Mouse (Mus musculus) kidney, embryonic 16.5 days (tissue): ENCODE data around the gene Ocrl. TPM values are rescaled to one million over a fixed set of nuclear protein-coding genes. Genes with fewer than 3 reads are reported as not detected.

Experiments used
- ATAC-seq: fragments of 200-750 bp; cut with Nextera tagmentation; 2 replicates; pipeline ENCODE4 v1.8.0; 2017; ENCODE audit warnings: moderate TSS enrichment; ENCODE audit not compliant: low FRiP score, low TSS enrichment
- H3K27ac ChIP-seq: fragments of 300-500 bp; sonication (generic); 2 replicates; pipeline ENCODE4 v1.5.1; 2014; ENCODE audit warnings: low read length
- H3K27me3 ChIP-seq: fragments of 300-500 bp; sonication (generic); 2 replicates; pipeline ENCODE4 v1.6.1; 2014; ENCODE audit warnings: low read length, control low read depth, mixed read lengths; ENCODE audit not compliant: insufficient read depth
- H3K36me3 ChIP-seq: fragments of 300-500 bp; sonication (generic); 2 replicates; pipeline ENCODE4 v1.6.1; 2014; ENCODE audit warnings: low read length, control low read depth, mixed read lengths; ENCODE audit not compliant: insufficient read depth
- H3K4me1 ChIP-seq: fragments of 300-500 bp; sonication (generic); 2 replicates; pipeline ENCODE4 v1.6.1; 2014; ENCODE audit warnings: low read length, control low read depth, mixed read lengths; ENCODE audit not compliant: insufficient read depth
- H3K4me2 ChIP-seq: fragments of 300-500 bp; sonication (generic); replicated peaks from 2 replicates; pipeline ENCODE4 v1.6.1; 2014; ENCODE audit warnings: low read depth, low read length
- H3K4me3 ChIP-seq: fragments of 300-500 bp; sonication (generic); 2 replicates; pipeline ENCODE4 v1.5.1; 2014; ENCODE audit warnings: mild to moderate bottlenecking, low read length
- H3K9ac ChIP-seq: fragments of 300-500 bp; sonication (generic); replicated peaks from 2 replicates; pipeline ENCODE4 v1.6.1; 2014; ENCODE audit warnings: low read length
- H3K9me3 ChIP-seq: fragments of 300-500 bp; sonication (generic); 2 replicates; pipeline ENCODE4 v1.6.1; 2016; ENCODE audit warnings: low read length, control low read depth
- WGBS: fragments of 180-500 bp; shearing (Covaris S2); extraction: QIAGEN DNeasy Blood & Tissue Kit; methylation state at CpG from one replicate; pipeline ENCODE4 v1.1.7; 2014; 5-methylcytosine and 5-hydroxymethylcytosine counted together
- polyA plus RNA-seq: library from polyadenylated mRNA; unstranded; fragments of >200 nt; fragmentation: Nextera tagmentation; extraction: Ambion mirVana; gene quantifications from 2 replicates; pipeline ENCODE4 v1.2.1, GENCODE M21; 2015

The Ocrl gene
- 19.7 and 22.2 TPM in 2 replicates for polyA plus RNA-seq

DNA sequence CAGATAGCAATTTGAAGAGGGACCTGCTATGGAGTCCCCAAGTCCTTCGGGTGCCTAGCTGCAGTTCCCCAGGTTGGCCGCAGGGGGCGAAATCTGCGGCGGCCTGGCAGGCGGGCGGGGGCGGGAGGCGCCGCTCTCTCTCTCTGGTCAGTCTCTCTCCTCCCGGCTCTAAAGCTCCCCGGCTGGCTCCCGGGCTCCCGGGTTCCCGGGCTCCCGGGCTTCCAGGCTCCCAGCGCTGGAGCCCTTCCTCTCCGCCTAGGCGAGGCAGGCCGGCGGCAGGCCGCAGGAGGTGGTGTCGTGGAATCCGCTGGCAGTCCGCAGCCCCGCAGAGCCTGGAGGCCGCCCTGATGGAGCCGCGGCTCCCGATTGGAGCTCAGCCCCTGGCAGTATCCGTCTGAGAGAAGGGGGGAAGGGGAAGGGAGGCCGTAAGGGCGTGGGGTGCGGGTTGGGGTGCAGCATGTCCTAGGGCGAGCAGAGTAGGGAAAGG is at the start of gene Ocrl:
Gene Ocrl (plus strand): TSS at position 82 of the 487 bp plus-strand sequence.
- no peaks in the 10 kb centered on the region for H3K9me3 ChIP-seq
- 13% methylated on average over 35 of the region's 35 CpGs for WGBS
- peak; percentile 96 for ATAC-seq

DNA sequence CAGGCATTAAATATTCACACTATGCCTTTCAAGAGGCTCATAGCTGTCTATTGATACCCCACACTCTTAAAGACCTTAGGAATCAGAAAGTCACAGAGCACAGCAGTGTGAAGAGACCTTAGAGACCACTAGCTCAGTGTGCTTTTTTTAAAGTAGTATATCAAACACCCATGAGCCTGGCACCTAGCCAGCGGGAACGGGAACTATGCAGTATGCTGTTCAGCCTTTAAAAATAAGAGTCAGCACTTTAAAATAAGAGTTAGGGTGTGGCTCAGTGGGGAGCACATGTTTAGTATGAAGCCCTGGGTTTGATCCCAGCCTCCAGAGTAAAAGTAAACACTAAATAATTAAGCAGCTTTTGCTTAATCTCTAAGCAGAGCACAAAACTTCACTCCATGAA is 32.1 kb upstream of the Ocrl start:
- H3K27ac ChIP-seq, result no peak overlapping the region
- no peak overlapping the region for H3K4me2 ChIP-seq
- H3K9ac ChIP-seq, result no peak overlapping the region
- H3K4me3 ChIP-seq, result no peak overlapping the region
- no peaks in the 10 kb centered on the region for H3K9me3 ChIP-seq
- no peaks in the 10 kb centered on the region for H3K36me3 ChIP-seq
- no peaks in the 10 kb centered on the region for H3K27me3 ChIP-seq
- 42% methylated on average over 2 of the region's 2 CpGs for WGBS
- no peaks in the 10 kb centered on the region for H3K4me1 ChIP-seq
- ATAC-seq, result peak; percentile 75

More for the DNA sequence above, at the start of gene Ocrl:
- H3K27ac ChIP-seq, result peak within 1 kb of the TSS; percentile 73
- H3K9ac ChIP-seq, result peak within 1 kb of the TSS; percentile 87
- H3K4me3 ChIP-seq, result peak within 1 kb of the TSS; percentile 73
- H3K36me3 ChIP-seq, result no peaks in the 10 kb centered on the region
- H3K4me2 ChIP-seq, result peak within 1 kb of the TSS; percentile 60
- no peaks in the 10 kb centered on the region for H3K27me3 ChIP-seq
- H3K4me1 ChIP-seq, result no peaks in the 10 kb centered on the region

DNA sequence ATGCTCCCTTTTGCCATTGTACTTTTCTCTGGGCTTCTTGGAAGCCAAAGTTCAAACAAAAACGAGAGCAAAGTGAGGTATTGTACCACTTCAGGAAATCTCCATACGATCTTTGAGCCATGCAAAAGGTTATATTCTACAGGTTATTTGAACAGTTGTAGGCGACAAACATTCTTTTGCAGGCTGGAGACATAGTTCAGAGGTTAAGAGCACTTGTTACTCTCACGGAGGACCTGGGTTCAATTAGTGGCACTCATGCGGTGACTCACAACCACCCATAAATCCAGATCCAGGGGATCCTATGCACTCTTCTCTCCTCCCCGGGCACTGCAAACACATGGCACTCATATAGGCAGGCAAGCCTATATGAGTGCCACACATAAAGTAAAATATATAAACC is 29.4 kb upstream of the Ocrl start:
- no peaks in the 10 kb centered on the region for H3K36me3 ChIP-seq
- H3K9me3 ChIP-seq, result no peaks in the 10 kb centered on the region
- no peaks in the 10 kb centered on the region for H3K4me1 ChIP-seq
- ATAC-seq, result no peak
- no peak overlapping the region for H3K27ac ChIP-seq
- H3K4me3 ChIP-seq, result no peak overlapping the region
- H3K9ac ChIP-seq, result no peak overlapping the region
- no peaks in the 10 kb centered on the region for H3K27me3 ChIP-seq
- WGBS, result 68% methylated on average over 6 of the region's 6 CpGs
- no peak overlapping the region for H3K4me2 ChIP-seq

DNA sequence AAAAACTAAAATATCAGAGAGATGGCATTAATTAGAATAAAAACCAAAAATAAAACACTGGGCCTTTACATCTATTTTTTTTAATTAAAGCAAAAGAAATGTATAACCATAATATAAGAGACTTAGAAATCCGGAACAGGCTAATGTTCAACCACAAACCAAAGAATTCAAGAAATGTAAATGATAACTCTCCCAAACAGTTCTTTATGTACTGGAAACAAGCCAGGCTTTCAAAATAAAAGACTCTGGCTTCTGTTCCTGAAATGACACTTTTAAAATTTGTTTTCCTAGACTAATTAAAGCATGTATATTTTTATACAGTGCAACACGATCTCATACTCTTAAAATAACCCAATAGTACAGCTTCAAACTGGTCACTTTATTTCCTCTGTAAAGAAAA is 24.8 kb upstream of the Ocrl start:
- Histone ChIP-seq H3K4me1 (no peaks in the 10 kb centered on the region), H3K27ac (no peak overlapping the region), H3K27me3 (no peaks in the 10 kb centered on the region), H3K9ac (no peak overlapping the region), H3K4me3 (no peak overlapping the region), H3K4me2 (no peak overlapping the region), H3K36me3 (no peaks in the 10 kb centered on the region), H3K9me3 (no peaks in the 10 kb centered on the region)
- 53% methylated on average over 2 of the region's 2 CpGs for WGBS
- ATAC-seq, result no peak

DNA sequence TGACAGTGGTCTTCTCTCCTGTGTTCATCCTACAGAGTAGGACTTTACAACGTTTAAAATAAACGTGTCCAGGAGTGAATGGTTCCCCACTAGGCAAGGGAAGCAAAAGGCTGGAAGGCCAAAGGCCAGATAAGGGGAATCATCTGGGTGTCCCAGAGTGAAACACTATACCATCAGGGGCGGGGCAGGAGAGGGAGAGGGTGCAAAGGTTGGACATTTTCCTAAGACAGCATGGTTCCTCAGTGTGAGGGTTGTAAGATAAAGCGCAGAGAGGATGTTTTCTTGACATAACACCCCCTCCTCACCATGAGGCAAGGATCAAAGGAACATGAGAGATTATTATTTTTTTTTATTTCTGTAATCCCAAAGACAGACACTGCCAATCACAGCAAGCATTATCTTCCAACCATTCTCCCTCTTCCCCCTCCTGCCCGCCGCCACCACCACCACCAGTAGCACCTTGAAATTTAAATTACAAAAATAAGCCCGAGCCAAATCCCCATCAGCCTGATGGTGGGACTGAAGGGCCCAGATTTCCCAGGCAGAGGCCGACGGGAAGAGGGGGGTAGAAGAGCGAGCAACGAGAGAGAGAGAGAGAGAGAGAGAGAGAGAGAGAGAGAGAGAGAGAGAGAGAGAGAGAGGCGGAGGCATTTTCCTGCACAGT is 20.8 kb upstream of the Ocrl start:
- ATAC-seq, result peak; percentile 78; the same call in 1 of the 2 replicates
- WGBS, result 30% methylated on average over 11 of the region's 12 CpGs
- no peak overlapping the region for H3K27ac ChIP-seq

DNA sequence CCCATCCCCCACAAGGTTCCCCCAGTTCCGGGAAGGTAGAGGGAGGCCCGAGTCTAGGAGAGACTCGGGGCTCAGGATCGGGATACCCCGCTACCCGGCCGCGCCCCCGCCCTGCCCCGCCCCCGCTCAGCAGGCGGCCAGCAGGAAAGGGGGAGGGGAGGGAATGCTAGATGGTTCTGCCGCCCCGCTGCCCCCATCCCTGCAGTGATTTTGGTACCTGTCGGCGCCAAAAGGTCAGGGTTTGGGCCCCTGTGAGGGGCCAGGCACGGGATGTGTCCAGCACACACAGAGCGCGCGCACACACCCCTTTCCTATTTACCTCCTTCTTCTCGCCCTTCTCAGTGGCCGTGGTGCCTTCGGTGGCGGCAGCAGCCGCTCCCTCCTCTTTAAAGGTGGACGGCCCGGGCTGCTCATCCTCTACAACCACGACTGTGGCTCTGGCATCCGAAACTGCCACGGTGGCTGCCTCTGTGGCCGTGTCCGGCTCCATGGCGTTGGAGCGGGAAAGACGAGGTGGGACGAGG is 20.2 kb upstream of the Ocrl start:
- WGBS, result 25% methylated on average over 26 of the region's 36 CpGs
- H3K27ac ChIP-seq, result peak overlapping the region; percentile 32; the same call in 1 of the 2 replicates
- H3K9ac ChIP-seq, result peak overlapping the region; percentile 71
- H3K4me2 ChIP-seq, result peak overlapping the region; percentile 64
- ATAC-seq, result peak; percentile 71
- H3K9me3 ChIP-seq, result no peaks in the 10 kb centered on the region
- no peaks in the 10 kb centered on the region for H3K4me1 ChIP-seq
- no peaks in the 10 kb centered on the region; the same call in 1 of the 2 replicates for H3K27me3 ChIP-seq
- peak overlapping the region; percentile 60 for H3K4me3 ChIP-seq
- H3K36me3 ChIP-seq, result no peaks in the 10 kb centered on the region

More for the DNA sequence above, 20.8 kb upstream of the Ocrl start:
- Histone ChIP-seq H3K4me3 (peak overlapping the region; percentile 60), H3K27me3 (no peaks in the 10 kb centered on the region; the same call in 1 of the 2 replicates), H3K4me1 (no peaks in the 10 kb centered on the region), H3K9ac (peak overlapping the region; percentile 71), H3K9me3 (no peaks in the 10 kb centered on the region), H3K36me3 (no peaks in the 10 kb centered on the region), H3K4me2 (peak overlapping the region; percentile 64)

DNA sequence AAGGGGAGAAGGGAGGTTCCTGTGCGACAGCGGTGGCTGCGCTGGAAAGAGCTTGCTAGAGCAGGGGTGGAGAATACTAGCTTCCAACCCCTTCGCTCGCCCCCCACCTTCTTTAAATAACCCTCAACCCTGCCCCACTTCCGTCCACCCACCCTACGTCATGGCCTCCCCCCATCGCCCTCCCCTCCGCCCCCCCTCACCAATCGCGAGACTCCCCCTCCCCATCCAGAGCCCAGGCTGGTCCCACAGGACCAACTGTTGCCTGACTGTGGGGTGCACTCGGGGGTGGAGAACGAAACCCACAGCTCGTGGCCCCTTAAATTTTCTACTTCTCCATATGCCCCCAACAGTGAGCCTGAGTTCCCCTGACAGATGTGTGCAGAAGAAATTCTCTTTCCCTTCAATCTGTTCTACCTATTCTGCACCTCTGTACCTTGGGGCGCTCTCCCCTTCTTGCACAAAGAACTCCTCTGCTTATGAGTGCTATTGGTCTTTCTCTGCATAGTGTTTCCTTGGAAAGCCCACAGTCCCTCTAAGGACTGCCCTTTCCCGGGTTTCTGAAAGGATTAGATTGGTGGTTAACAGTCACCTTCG is 19.7 kb upstream of the Ocrl start, which contains the start of gene Smarca1:
Gene Smarca1 (minus strand): TSS at position 544 of the 594 bp plus-strand sequence.
- Histone ChIP-seq H3K9ac (peak within 1 kb of the TSS; percentile 71), H3K4me3 (peak within 1 kb of the TSS; percentile 60), H3K4me2 (peak within 1 kb of the TSS; percentile 64), H3K4me1 (no peaks in the 10 kb centered on the region), H3K27ac (peak within 1 kb of the TSS; percentile 32; the same call in 1 of the 2 replicates), H3K27me3 (no peaks in the 10 kb centered on the region; the same call in 1 of the 2 replicates), H3K9me3 (no peaks in the 10 kb centered on the region), H3K36me3 (no peaks in the 10 kb centered on the region)
- WGBS, result 14% methylated on average over 17 of the region's 17 CpGs
- ATAC-seq, result peak; percentile 73

DNA sequence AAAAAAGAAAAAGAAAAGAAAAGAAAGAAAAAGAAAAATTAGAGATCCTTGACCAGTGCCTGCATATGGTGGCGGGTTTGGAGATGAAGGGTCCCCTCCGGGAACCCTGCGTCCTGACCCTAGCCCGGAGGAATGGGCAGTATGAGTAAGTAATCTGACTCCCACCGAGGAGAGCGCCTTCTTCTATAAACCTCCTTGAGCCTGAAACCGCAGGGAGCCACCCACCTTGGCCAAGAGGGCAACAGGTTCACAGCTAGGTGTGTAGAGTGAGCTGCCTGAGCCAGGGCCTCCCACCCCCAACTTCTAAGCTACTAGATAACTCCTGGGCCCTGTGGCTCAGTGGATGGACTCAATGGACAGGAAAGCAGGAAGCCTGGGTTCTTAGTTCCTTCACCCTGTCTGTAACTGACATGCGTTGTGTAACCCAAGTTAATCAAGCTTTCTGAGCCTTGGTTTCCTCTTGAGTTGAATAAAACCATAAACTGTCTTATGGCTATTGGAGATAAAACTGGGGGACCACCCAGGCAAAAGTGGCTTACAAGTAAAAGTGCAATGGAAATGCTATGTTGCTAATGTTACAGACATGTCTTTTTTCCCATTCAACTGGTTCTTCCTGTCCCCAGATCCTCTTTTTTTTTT is 836 bp downstream of the Ocrl start:
- peak overlapping the region; percentile 87 for H3K9ac ChIP-seq
- WGBS, result 27% methylated on average over 8 of the region's 8 CpGs
- ATAC-seq, result peak; percentile 70; the same call in 1 of the 2 replicates
- peak overlapping the region; percentile 60 for H3K4me2 ChIP-seq
- no peaks in the 10 kb centered on the region for H3K4me1 ChIP-seq
- no peaks in the 10 kb centered on the region for H3K36me3 ChIP-seq
- no peaks in the 10 kb centered on the region for H3K27me3 ChIP-seq
- H3K27ac ChIP-seq, result peak overlapping the region; percentile 38; the same call in 1 of the 2 replicates
- H3K4me3 ChIP-seq, result peak overlapping the region; percentile 73
- no peaks in the 10 kb centered on the region for H3K9me3 ChIP-seq

DNA sequence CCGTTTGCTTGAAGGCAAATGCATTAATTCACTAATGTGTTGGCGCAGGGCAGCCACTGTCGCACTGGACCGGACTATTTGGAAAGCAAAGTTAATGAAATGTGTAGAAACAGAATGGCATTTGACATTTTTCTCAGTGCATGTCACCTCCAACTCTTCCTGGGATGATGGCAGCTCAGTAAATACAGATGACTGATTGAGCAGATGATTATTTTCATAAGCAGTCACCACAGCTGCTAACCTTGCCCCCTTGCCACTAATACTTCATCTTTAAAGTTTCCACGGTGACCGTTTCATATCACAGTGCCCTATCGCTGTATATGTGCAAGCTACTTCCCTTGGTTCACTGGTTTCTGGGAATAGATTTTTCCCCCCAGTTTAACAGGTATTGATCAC is 1.4 kb downstream of the Ocrl start:
- Histone ChIP-seq H3K9me3 (no peaks in the 10 kb centered on the region), H3K4me3 (peak overlapping the region; percentile 73), H3K27me3 (no peaks in the 10 kb centered on the region), H3K27ac (no peak overlapping the region), H3K9ac (no peak overlapping the region), H3K4me2 (peak overlapping the region; percentile 60), H3K4me1 (no peaks in the 10 kb centered on the region), H3K36me3 (no peaks in the 10 kb centered on the region)
- ATAC-seq, result no peak
- 72% methylated on average over 7 of the region's 7 CpGs for WGBS
